In genomic region chr13:34602757-34603156, GRCm38 (mm10) we compare ENCODE assay signal across 22 mouse cellular contexts.
"Had no signal": no experiment of that assay in that cellular context is flagged by ENCODE, and none has a peak within 500 bp of the region (broad histone marks: within the 10 kb centered on the region; RNA-seq: fewer than 3 reads in every experiment).

No protein-coding gene starts in this region.

- H3K4me1 ChIP-seq: liver, embryonic 15.5 days; megakaryocyte, embryonic 14.5 days; neural tube, embryonic 13.5 days; stomach, embryonic 15.5 days had no signal

- H3K9me3 ChIP-seq: limb, embryonic 10.5 days; limb, embryonic 13.5 days; liver, embryonic 12.5 days; liver, embryonic 15.5 days; megakaryocyte, embryonic 14.5 days; midbrain, embryonic 10.5 days; midbrain, embryonic 13.5 days; neural tube, embryonic 13.5 days; stomach, embryonic 15.5 days had no signal

- H3K27ac ChIP-seq: kidney, postnatal 0 days; layer of hippocampus, adult 2 months; limb, embryonic 10.5 days; limb, embryonic 13.5 days; liver, embryonic 12.5 days; liver, embryonic 15.5 days; midbrain, embryonic 10.5 days; midbrain, embryonic 13.5 days; neural tube, embryonic 13.5 days; stomach, embryonic 15.5 days had no signal

- H3K36me3 ChIP-seq: limb, embryonic 10.5 days; limb, embryonic 13.5 days; liver, embryonic 12.5 days; liver, embryonic 15.5 days; midbrain, embryonic 10.5 days; midbrain, embryonic 13.5 days; neural tube, embryonic 13.5 days; stomach, embryonic 15.5 days had no signal

- H3K9ac ChIP-seq: limb, embryonic 13.5 days; liver, embryonic 12.5 days; liver, embryonic 15.5 days; midbrain, embryonic 13.5 days; neural tube, embryonic 13.5 days; stomach, embryonic 15.5 days had no signal

- DNase-seq: kidney, adult 2 months; kidney, postnatal 25 days; layer of hippocampus, adult 9-11 months; liver; lung, adult 18-20 months; retina, postnatal 1 day; right cerebral cortex, postnatal 25 days; spleen, adult 18-20 months; thymus, postnatal 25 days had no signal

- H3K4me3 ChIP-seq: layer of hippocampus, adult 2 months; limb, embryonic 10.5 days; limb, embryonic 13.5 days; liver, embryonic 12.5 days; liver, embryonic 15.5 days; megakaryocyte, embryonic 14.5 days; midbrain, embryonic 10.5 days; midbrain, embryonic 13.5 days; myocyte; neural tube, embryonic 13.5 days; stomach, embryonic 15.5 days had no signal

- H3K27me3 ChIP-seq: limb, embryonic 13.5 days; liver, embryonic 12.5 days; liver, embryonic 15.5 days; midbrain, embryonic 13.5 days; neural tube, embryonic 13.5 days; stomach, embryonic 15.5 days had no signal

- H3K4me2 ChIP-seq: limb, embryonic 13.5 days; liver, embryonic 12.5 days; liver, embryonic 15.5 days; midbrain, embryonic 13.5 days; neural tube, embryonic 13.5 days; stomach, embryonic 15.5 days had no signal

- ATAC-seq: liver, embryonic 12.5 days; midbrain, embryonic 13.5 days; midbrain, embryonic 16.5 days had no signal
